Mouse (Mus musculus) myocyte (in vitro differentiated cells): ENCODE measurements around the gene Gm20696.

ENCODE experiments used
- E2F4 ChIP-seq: IDR thresholded peaks from one replicate; pipeline ENCODE4 v1.6.1; 2011; ENCODE audit warnings: mild to moderate bottlenecking, control low read depth, moderate library complexity; ENCODE audit not compliant: insufficient read depth
- MAX ChIP-seq: IDR thresholded peaks from one replicate; pipeline ENCODE4 v1.6.1; 2011; ENCODE audit warnings: low read depth, mild to moderate bottlenecking, control low read depth
- MYOG ChIP-seq, 3 experiments: IDR thresholded peaks; one replicate each; pipeline ENCODE4 v1.6.1; 2011; ENCODE audit warnings: control low read depth in 2 of 3, low read depth in 2 of 3, mild to moderate bottlenecking in 2 of 3; ENCODE audit not compliant: insufficient read length in 2 of 3, control insufficient read depth in 1 of 3, insufficient read depth in 1 of 3
- POLR2A ChIP-seq: IDR thresholded peaks from one replicate; pipeline ENCODE4 v1.6.1; 2011; ENCODE audit warnings: low read depth, mild to moderate bottlenecking, control low read depth, moderate library complexity; ENCODE audit not compliant: insufficient read length
- POLR2AphosphoS2 ChIP-seq: IDR thresholded peaks from one replicate; pipeline ENCODE4 v1.6.1; 2011; ENCODE audit warnings: low read depth, control low read depth; ENCODE audit not compliant: insufficient read length
- TCF12 ChIP-seq: IDR thresholded peaks from one replicate; pipeline ENCODE4 v1.6.1; 2011; ENCODE audit warnings: mild to moderate bottlenecking, control low read depth; ENCODE audit not compliant: poor library complexity, insufficient read depth, severe bottlenecking

DNA sequence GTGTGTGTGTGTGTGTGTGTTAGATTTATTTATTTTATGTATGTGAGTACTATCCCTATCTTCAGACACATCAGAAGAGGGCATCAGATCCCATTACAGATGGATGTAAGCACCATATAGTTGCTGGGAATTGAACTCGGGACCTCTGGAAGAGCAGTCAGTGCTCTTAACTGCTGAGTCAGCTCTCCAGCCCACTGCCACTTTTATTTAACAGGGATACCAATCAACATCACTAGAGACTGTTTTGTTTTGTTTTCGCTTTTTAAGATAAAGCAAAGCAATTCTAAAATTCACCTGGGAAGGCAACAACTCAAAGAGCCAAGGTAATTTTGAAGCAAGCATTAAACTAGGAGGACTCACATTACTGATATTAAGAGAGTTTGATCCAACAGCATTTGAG lies 120.2 kb downstream of the Gm20696 start:
- TF ChIP-seq POLR2AphosphoS2, result no peak
- no peak for TF ChIP-seq POLR2A
- no peak for TF ChIP-seq MYOG (IDR thresholded peaks at IDR 0.05; ENCODE audit: control insufficient read depth in 1 of 3, insufficient read depth in 1 of 3, insufficient read length in 2 of 3, low read depth in 2 of 3)
- no peak for TF ChIP-seq E2F4
- TF ChIP-seq MAX, result no peak
- TF ChIP-seq TCF12, result no peak
